Mouse (Mus musculus): ENCODE results near the gene Lin28b.

The Lin28b gene

DNA sequence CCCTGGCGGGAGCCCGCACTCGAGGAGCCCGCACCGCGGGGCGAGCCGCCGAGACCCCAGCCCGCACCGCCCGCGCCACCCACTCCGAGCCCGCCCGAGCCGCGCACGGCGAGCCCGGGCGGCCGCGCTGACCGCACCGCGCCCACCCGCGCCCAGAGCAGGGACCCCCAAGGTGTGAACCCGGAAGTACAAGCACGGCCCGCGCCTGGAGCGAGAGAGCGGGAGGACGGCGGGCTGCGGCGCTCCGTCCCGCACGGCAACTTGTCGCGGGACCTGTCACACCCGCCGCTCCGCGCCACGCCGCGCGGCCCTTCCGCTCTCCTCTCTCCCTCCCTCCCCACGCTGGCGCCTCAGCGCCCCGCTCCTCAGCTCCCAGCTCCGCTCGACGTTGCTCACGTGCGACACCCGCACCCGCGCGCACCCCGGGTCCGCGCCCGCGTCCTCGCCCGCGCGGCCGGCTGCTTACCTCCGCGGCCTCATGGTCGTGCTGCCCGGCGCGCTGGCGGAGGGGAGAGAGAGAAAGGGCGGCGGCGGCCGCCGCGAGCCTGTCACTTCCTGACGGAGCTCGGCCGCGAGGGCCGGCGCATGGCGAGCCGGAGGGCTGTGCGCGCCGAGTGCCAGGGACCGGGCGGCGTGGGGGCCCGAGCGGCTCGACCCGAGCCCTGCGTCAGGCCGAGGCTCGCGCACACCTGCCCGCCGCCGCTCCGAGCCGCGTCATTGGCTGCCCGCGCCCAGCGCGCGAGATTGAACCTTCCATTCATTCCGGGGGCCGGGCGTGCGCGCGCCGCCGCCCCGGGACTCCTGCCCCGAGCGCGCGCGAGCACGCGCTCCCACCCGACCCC lies at the start of gene Lin28b:
Gene Lin28b (minus strand): TSS at position 635 of the 842 bp plus-strand sequence.
- DNase-seq (ENCODE audit: low read depth, low spot score), result no peak

DNA sequence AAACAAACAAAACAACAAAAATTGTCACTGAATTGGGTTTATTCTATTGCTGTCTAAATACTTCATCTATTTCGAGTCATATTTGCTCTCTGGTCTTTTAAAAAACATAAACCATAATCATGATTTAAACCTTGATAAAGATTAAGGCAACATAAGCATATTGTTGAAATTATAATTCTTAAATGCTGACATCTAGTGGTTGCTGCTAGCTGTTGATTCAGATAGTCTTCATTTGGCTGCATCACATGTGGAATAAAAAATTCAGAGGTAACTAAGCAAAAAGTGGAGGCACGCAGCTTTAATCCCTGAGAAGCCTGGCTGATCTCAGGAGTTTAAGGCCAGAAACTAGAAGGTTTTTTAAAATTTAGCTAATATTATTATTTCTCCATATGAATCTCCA lies 25.6 kb upstream of the Lin28b start:
- DNase-seq (ENCODE audit: low read depth, low spot score), result no peak

DNA sequence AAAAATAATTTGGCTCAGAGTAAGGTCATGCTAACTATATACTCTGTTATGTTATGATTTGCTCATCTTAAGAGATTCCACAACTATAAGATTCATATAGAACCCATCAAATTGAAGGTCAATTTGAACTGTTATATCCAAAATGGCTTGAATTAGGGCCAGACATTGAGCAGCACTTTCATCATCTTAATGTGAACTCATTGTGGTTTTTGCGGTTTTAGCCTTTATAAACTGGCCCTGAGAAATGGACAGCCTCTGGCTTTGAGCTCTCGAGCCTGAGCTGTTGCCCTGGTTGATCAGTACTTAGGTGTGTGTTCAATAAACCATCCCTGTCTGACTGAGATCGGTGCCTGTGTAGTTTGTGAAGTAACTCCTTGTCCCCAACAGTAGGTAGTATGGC lies 24.5 kb upstream of the Lin28b start:
- DNase-seq (ENCODE audit: low read depth, low spot score), result no peak

DNA sequence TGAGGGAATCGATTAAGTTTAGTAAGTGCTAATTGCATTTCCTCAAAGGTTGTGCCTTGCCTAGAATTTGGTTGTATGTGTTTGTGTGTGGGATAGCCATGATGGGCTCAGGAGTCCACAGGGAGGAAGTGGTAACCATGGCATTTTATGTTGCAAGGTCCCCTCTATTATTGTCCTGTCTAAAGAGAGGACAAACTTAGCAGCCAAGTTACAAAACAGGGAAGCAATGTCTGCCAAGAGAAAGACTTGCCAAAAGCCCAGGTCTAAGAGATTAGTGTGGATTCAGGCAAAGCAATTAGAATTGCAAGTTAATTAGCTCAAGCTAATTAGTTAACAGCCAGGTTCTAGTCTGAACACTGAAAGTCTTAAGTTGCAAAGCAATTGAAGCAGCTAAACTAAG lies 14.1 kb upstream of the Lin28b start:
- DNase-seq (ENCODE audit: low read depth, low spot score), result no peak

DNA sequence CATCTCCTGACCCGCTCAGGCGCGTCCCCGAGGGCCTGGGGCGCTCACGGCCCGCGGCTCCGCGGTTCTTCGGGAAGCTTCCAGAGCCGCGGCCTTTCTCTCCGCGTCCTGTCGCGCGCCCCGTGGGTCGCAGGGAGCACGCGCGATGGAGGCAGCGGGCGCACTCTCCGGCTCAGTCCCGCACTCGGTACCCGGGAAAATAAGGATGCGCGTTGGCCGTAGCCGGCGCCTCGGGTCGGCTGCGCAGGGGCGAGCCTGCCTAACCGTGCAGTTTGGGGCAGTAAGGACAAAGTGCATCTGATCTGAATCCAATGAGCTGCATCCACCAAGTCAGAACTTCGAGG lies 380 bp upstream of the Lin28b start:
- peak; percentile 60 for DNase-seq (ENCODE audit: low read depth, low spot score)

DNA sequence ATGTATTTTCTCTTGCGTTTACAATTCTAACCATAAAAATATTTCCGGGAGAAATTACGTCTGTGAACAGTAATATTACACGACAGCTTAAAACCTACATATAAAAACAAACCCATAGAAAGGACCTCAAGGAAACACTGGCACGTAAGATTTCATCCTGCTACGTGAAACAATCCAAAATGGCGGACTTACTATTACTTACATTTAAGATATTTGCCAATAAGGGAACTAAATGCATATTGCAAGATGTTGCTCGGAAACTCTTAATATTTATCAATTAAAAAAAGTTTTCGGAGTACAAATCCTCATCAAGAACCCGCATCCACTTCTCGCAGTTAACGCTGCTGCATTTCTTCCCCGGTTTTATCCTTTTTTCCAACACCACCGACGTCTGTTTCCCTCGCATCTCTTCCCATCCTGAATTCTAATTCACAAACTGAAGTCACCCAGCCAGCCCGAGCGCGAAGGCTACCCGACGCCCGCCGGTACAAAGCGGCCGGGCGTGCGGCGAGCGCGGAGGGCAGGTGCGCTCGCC lies 902 bp downstream of the Lin28b start:
- DNase-seq (ENCODE audit: low read depth, low spot score), result no peak

DNA sequence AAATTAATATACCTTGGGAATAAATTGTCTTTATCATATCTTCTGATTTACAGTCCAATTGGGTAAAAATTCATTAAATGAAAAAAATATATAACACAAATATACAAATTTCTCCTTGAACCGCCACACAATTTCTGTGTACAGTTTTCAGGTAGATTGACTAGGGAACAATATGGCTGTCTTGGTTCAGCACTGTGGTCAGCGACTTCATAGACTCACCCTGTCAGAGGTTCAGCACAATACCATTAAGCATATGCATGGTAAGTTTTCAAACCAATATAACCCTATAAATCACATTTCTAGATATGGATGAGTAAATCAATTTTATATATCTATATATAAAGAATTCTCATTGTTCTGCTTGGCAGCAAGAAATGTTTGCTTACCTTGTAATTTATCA lies 3.0 kb downstream of the Lin28b start:
- no peak for DNase-seq (ENCODE audit: low read depth, low spot score)

DNA sequence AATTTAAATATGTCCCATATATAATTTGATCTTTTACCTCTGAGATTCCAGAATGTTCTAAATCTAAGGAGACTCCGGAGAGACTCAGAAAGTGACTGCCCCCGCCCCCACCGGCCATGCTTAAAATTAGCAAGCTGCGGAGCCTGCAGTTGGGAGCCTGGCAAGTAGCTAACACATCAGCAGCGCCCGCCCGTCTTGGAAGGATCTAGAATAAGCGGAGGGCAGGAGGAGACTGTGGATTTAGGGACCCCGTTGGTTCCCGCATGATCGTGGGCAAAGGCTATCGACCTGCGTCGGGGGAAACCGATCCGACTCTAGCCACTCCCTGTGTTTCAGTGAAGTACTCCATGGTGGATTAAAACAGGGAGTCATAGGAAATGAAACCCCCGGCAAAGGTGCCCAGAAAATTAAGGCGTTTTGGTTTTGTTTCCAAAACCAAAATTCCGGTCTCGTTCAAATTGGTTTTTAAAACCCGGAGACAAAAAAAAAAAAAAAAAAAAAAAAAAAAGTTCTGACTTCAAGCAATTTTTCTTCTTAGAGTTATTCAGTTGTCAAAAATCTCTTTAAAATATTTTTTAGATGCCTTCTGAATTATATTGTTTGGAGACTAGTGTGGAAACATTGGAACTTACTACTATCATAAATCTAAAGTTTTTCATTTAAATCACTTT lies 12.4 kb downstream of the Lin28b start:
- DNase-seq (ENCODE audit: low read depth, low spot score), result no peak

DNA sequence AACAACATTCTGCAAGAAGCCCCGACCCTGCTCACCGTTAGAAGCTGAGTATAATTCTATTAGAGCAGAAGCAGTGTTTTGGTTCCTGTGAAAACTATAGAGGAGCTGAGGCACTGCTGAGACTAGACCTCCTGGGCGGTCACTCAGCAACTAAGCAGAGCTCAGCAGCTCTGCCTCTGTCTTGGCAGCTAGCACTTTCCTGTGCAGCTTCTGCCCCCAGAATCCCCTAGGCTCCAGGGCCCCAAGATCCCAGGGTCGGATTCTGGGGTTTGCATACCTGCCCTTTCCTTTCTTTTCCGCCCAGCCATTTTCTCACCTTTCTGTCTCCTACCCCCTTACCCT lies 13.1 kb downstream of the Lin28b start:
- DNase-seq (ENCODE audit: low read depth, low spot score), result no peak

DNA sequence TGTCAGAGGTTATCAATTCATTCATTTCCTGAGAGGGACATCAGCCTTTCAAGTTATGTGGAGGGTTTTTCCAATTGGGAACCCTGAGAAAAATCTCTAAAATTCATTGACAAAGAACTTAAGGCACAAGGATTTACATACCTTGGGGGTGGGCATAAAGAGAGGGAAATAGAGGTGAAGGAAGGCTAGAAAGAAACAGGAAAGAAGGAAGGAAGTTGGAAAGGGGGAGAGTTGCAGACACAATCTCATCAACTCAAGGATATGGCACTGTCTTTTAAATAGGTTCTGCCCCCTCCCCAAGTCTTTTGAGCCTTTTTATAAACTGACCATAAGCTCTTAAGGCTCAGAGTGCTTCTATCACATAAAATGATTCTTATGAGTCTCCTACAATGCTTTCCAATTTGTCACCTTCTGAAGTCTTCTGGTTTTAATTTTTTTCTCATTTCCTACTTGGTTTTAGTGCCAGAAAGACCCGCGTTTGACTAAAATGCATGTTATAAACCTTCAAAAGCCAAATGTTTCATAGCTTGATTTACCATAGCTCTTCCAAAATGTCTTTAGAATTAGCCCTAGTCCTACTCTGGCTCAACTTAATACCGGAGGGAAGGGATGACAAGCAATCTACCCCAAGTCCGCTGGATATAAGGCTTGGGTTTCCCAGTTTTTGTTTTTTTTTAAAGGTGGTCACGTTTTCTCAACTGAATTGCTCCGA lies 13.6 kb downstream of the Lin28b start:
- no peak for DNase-seq (ENCODE audit: low read depth, low spot score)

DNA sequence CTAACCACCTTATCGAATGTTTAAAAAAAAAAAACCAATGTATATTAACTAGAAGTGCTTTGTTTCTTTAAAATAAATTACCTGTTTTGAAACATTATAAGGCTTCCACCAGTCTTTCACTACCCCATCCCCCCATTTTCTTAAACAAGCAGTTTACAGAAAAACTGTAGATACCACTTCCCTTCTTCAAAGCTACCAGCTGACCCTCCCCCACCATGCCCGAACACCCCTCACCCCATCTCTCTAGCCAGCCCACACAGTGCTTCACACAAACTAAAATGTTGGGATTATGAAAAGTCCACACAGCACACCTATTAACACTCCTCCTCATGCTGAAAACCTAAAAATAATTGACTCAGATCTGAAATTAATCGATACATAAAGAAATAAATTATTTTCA lies 14.9 kb downstream of the Lin28b start:
- DNase-seq (ENCODE audit: low read depth, low spot score), result no peak

DNA sequence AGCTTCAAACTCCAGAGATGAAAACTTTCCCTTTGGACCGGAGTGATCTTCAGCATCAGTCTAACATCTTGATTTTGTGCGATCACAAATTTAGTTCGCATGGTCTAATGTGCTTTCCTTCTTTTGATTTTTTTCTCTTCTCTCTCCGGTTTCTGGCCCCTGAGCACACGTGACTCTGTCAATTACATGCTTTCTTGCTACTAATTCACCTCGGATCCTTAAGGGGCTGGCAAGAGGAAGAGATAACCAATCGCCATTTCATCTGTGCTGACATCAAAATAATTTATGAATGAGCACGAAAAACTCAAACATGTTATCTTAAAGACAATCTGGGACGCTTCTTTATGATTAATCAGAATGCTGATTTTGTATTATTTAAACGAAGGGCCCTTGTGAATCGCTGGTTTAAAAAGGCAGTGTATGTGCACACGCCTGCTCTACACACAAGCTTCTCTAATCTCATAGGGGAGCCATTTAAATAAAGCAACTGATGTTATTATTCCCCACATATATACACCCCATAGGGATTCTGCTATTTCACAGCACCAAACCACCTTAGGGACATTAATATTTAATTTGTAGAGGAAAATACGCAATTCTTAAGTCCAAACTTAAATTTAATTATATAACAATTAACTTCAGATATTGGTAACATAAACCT lies 16.0 kb downstream of the Lin28b start:
- DNase-seq (ENCODE audit: low read depth, low spot score), result no peak

DNA sequence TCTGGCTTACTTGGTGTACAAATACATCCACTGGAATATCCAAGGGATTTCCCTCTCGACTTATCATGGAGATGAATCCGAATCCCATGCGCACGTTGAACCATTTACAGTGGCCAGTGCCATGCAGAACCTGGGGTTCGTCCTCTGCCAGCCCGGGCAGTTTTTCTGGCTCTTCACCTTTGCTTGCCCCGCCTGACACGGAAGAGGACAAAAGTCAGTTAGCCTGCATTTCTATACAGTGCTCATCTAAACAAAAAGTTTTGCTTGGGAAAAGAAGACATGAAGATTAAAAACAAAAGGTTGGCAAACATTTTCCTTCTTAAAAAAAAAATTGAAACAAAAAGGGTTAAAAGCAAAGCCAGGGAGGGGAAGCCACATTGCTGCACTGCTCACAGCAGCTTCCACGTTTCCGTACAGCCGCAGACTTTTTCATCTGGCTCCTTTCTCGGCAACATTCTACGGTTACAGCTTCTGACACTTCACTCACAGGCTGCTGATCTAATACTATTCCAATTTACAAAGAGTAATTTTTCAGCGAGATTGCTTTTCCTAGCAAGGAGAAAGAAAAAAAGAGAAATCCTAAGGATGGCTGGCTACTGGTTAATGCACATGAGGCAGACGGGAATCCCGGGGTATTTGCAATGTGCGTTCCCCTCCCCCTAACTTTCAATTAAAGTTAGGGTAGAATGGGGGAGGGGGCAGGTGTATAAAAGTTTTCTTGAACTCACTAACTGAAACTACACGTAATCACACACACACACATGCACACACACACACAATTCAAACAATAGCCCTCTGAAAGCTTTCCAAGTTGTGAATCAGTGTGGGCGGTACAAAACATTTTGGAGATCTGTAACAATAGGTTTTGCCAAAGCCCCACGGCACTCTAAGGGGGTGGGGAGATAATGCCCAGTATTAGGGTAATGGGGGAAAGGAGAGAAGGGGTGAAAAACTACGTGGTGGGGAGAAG lies 16.9 kb downstream of the Lin28b start:
- no peak for DNase-seq (ENCODE audit: low read depth, low spot score)

DNA sequence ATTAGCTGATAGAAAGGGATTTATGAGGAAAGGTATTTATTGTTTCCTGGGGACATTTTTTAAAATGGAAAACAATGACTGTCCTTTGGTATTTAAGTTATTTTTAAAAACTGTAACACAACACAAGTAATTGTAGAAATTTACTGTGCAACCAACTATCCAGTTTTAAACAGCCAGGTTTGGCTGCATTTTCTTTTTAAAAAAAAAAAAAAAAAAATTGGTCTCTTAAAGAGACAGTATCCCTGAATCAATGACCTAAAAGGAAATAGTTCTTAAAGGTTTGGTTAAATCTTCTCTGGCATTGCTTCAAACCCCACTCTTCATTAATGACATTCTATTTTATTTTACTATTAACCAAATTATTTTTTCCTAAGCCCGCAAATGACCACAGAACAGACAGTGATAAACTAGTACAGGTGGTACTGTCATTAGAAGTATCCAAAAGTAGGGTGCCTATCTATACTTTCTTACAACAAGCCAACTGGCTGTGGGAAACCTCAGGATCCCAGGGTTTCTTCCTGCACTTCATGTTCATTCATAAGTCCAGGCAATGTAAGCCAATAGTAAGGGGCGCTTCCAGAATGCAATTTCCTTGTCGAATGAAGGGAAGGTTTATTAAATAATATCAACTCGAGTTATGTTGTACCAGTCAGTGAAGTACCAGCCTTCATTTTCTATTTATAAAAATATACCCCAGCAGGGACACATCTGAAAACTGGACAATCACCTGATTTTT lies 17.8 kb downstream of the Lin28b start:
- no peak for DNase-seq (ENCODE audit: low read depth, low spot score)

DNA sequence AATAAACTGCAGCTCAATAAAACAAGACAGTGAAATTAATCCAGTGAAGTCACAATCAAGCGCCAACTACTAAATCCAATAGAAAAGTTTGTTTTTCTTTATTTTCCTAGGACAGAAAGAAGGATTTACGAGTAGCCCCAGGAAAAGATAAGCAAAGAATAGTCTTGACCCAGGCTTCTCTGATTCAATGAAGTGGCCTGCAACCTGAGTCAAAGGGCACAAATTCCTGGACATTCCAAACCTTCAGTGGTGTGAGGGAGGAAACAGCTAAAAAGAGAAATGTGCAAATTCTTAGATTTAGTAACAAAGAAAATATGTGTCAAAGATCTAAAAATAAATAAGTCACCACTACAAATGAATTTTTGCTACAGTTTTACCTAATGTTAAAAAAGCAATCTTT lies 27.6 kb downstream of the Lin28b start:
- DNase-seq (ENCODE audit: low read depth, low spot score), result no peak

DNA sequence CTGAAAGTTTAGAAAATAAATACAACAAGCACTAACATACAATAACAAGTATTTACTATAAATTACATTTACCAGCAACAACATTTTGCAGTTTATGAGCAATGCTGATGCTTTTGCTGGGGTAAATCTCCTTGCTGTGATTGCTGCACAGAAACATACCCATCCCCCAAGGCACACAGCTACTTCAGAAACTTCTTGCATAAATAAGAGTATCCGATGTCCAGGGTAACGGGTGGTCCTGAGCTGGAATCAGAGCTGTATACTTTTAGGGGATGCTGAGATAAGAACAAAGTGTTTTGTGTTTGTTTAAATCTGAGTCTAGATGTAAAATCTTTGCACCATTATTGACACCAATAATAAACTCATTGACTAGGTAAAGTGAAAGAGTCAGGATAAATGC lies 28.1 kb downstream of the Lin28b start:
- no peak for DNase-seq (ENCODE audit: low read depth, low spot score)

DNA sequence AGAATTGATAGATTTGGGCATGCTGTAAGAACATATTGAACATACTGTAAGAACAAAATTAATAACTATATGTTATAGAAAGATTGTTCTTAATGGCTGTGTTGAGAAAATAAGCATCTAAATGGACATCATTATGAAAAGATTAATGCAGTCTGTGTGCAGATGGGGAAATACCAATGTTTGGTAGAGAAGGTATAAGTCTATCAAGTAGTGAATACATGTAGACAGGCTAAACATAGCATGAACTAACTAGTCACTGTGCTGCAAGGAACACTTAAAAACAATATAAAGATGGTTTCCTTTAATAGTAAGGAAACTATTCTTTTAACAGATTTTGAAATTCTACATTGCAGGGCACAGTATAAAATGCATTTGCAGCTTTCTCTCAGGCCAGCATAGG lies 39.6 kb downstream of the Lin28b start:
- DNase-seq (ENCODE audit: low read depth, low spot score), result no peak

DNA sequence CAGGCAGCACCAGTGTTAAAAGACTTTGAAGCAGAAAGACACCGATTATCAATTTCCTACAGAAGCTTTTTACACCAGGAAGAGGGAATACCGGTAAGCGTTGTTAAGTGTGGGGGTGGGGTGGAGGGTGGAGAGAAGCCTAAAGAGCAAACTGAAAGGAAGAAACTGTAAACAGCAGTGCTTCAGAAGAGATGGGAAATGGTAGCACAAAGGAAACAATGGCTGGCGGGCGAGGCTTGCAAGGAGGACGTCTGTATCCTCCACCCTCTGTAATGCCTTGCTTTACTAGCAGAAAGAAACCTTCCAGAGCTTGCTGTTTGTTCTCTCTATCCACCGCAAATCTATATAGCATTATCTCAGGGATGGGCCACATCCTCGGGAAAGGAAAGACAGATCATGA lies 40.0 kb downstream of the Lin28b start:
- DNase-seq (ENCODE audit: low read depth, low spot score), result no peak

DNA sequence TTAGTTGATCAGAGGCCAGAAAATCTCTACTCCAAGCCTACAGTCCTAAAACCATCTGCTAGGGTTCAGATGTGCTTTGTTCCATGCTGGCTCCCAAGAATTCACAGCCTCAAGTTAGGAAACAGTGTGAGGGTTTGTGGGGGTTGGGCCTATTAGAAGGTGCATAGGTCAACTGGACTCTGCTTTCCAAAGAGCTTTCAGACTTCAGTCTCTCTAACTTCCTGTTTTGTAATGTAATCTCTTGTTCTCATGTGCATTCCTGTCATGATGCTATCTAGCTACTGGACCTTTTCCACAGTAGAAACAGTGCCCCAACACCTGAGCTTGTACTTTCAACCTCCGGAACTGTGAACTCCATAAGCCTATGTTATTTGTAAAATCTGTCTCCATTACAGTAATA lies 63.8 kb downstream of the Lin28b start:
- no peak for DNase-seq (ENCODE audit: low read depth, low spot score)

DNA sequence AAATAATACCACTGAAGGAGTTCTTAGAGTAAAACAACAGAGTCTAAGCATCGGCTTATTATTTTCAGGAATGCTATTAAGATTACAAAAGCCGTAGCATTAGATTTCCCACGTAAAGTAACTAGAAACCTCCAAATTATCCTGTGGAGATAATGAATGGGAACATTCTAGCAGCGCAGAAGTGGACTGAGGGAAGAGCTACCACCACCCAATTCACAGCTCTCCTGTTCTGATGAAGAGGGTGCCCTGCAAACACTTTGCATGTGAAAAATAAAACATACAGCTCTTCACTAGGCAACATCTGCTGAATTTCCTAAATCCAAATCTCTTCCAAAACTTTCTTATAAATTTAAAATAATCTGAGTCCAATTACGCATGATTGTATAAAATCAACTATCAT lies 74.1 kb downstream of the Lin28b start:
- DNase-seq (ENCODE audit: low read depth, low spot score), result no peak
